Mouse (Mus musculus): ENCODE results near the gene C6.

The C6 gene

DNA sequence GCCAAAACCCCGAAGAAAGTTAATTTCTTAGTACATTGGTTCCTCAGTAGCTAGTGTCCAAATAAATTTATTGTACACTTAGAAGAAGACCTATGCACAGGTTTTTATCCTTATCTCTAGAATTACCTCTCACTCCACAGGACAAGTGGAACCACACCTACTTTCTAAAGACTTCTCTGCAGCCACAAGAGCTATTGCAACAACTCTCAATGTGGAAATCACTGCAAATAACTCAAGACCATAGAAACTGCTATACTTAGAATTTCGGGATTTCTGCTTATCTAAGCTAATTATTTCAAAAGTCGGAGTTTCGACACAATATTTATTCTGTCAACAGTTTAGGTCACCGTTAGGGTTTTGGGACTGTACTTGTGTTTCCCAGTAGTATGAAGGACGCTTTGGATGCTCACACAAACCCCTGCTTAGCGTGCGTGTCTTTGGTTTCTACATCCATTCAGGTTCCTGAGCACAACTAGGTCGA, at the start of gene C6:
C6 (plus strand) TSS at position 346 of the 481 bp plus-strand sequence.
- no peak for DNase-seq (ENCODE audit: low spot score in 2 of 2)

DNA sequence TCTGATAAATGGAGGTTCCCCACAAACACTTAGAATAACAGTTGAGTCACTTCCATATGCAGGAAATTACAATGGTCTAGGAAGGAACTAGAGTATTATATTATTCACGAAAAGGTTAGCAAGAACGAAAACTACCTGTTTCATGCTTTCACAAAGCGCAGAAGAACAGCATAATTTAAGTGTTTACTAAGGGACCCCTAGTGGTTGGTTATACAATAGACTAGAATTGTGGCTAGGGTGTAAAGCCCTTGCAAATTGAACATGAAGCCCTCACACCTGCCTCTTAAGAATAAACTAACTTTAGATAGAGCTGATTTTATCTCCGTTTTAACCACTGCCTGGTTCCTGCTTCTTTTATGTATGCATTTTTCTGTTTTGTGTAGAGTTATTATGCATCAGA, 29.4 kb upstream of the C6 start:
- DNase-seq (ENCODE audit: low spot score in 2 of 2), result no peak

DNA sequence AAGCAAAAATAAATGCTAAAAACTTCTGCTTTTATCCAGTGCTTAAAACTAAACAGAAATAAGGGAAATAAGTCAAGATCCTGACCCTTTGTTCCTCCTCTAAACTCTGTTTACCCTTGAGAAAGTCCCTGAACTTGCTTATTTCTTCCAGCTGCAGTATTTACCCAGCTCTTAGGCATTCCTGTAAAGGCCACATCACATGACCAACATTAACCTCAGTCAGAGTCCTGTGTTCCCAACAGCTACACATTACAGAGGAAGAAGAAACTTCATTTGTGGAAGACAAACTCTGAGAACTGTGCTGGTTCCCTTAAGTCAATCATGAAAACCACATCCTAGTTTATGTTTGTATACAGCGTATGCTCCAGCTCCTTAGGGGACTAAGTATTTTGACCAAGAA, 7.2 kb downstream of the C6 start:
- no peak for DNase-seq (ENCODE audit: low spot score in 2 of 2)

- no peak for DNase-seq (ENCODE audit: low spot score in 2 of 2)
These were observed 8.1 kb downstream of the C6 start for GRCm38 (mm10) chr15:4734996-4735609.

DNA sequence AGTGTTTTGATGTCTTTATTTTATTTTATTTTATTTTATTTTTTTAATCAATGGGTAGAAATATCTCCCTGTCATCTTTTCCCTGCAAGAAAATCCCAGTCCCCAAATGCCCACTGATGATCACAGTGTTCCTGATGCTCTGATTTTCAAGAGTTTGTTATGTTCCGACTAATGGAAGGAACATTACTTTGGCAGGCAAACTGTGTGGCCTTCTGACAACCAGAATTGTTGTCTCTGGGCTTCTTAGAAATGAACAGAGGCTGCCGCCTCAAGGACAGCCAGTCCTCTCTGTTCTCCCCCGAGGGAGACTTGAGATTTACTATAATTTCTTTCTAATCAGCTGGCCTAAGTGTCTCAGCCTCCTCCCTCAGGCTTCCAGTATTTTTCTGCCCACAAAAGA, 20.7 kb downstream of the C6 start:
- no peak for DNase-seq (ENCODE audit: low spot score in 2 of 2)

GRCm38 (mm10) chr15:4790378-4790777, 63.4 kb downstream of the C6 start:
- no peak for DNase-seq (ENCODE audit: low spot score in 2 of 2)

DNA sequence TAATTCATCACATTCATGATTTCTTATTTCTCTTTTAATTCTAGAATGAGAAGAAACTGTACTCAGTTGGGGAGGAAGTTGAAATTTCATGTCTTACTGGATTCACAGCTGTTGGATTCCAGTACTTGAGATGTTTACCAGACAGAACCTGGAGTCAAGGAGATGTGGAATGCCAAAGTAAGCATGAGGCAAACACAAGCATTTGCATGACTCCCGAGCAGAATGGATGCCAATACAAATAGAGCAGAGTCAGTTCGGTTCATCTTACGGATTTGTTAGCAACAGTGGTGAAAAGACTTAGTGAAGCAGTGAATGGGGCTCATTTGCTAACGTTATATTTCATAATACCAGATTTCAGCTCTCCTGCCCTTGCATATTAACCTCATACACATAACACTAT, 69.9 kb downstream of the C6 start:
- no peak for DNase-seq (ENCODE audit: low spot score in 2 of 2)

DNA sequence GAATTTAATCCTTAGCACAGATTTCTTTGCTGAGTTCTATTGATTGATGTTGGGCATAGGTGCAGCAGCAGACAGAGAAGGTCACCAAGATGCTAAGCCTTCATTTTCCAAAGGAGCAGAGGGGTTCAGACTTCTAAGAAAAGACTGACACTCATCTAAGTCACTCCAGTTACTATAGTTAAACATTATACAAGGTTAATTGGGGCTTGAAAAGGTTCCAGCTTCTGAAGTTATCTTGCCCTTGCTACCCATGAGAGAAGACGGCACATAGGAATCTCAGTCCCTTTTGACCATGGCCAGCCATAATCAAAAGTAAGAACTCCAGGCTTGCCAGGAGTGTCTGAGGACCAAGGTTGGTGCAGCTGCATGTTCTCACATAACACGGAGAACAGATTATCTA, 77.3 kb downstream of the C6 start:
- no peak for DNase-seq (ENCODE audit: low spot score in 2 of 2)

- DNase-seq (ENCODE audit: low spot score in 2 of 2), result no peak
These were observed 81.2 kb downstream of the C6 start for GRCm38 (mm10) chr15:4808131-4808530.

- no peak for DNase-seq (ENCODE audit: low spot score in 2 of 2)
These were observed 88.0 kb downstream of the C6 start for GRCm38 (mm10) chr15:4814976-4815375.

GRCm38 (mm10) chr15:4815711-4816110, 88.7 kb downstream of the C6 start:
- no peak for DNase-seq (ENCODE audit: low spot score in 2 of 2)

DNA sequence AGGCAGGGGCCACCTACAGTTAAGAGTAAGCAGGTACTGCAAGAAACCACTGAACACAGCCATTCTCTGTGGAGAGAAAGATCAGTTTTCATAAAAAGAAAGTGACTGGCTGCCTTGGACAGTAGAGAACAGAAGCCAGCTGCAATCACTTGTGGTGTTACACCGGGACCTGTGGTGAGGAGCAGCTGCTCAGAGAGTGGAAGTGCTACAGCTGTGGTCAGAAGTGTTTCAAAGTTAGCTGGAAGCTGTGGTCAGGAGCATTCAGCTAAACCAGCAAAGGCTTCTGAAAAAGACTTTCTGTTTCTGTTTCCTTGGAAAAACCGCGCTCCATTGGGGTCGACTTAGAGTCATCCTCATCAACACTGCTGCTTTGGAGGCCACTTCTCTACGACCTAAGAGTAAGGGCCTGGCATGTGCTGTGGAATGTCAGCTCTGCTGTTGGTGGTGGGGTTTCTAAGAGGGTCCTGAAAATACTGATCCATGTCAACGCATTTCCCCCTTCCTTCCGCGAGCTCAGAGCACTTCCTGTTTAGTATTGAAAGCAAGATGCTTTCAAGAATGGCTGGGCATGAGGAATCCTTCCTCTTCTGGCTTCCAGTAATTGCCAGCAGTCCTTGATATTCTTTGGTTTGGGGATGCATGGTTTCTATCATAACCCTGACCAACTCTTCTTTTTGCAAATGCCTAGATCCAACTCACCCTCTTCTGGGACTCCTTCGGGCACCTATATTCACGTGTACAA, 89.9 kb downstream of the C6 start:
- DNase-seq (ENCODE audit: low spot score in 2 of 2), result no peak

DNA sequence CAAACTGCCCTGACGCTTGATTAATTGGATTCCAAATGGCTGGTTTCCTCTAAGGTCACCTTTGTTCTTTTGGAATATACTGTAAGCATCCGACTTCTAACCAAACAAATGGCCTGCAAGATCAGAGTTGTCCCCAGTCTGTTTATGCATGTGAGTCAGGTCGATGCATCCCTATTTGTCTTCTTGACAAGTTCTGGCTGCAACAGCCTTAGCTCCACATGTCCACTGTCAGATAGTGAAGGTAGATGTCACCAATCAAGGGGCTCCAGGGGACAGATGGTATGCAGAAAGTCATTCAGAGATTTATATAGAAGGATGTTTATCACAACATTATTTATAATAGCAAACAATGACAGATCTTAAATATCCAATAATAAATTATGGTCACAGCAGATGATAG, 91.5 kb downstream of the C6 start:
- no peak for DNase-seq (ENCODE audit: low spot score in 2 of 2)

- no peak for DNase-seq (ENCODE audit: low spot score in 2 of 2)
These were observed 94.2 kb downstream of the C6 start for GRCm38 (mm10) chr15:4821161-4821560.

DNA sequence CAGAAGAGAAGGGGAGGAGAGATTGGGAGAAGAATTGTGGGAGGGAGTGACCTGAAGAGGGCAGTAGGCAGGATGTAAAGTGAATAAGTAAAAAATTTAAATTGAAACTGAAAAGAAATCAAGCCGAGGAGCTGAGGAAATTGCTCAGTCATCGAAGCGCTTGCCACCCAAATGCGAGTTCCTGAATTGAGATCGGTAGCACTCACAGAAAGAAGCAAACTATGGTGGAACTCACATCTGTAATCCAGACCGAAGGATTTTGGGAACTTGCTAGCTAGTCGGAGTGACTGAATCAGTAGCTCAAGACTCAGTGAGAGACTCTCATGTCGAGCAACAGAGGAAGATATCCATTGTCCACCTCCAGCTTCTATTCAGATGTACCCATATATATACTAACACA, 94.8 kb downstream of the C6 start:
- no peak for DNase-seq (ENCODE audit: low spot score in 2 of 2)

GRCm38 (mm10) chr15:4827736-4828135, 100.8 kb downstream of the C6 start:
- DNase-seq (ENCODE audit: low spot score in 2 of 2), result no peak

DNA sequence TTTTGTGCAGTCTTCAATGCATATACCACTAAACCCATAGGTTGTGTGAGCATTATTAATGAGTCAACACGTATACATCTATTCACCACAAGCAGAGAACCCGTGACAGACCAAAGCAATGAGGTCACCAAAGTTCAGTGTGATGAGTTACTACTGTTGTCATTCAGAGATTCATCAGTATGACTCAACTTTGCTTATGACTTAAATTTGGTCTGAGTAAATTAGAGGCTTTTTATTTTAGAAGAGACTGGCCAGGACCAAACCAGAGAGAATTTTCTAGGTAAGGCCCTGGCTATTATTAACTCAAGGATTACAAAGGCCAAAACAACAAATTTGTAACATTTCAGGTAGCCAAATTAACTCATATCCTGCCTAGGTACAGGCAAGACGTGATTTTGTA, 109.4 kb downstream of the C6 start:
- no peak for DNase-seq (ENCODE audit: low spot score in 2 of 2)

DNA sequence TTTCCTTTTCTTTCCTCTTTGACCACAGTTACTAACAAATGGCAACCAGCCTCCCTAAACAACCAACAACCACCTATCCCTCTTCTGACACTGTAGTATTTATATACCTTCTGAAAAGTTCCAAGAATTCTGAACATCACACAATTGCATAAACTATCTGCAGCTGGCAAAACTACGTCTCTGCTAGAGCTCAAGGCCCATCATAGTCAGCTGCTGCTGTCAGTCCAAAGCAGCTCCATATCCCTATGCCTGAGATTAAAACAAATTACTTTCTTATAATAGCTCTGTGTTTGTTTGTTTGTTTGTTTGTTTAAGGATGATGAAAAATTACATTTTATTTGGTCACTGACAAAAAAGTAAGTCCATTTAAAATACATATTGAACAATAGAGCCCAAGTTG, 123.0 kb downstream of the C6 start:
- DNase-seq (ENCODE audit: low spot score in 2 of 2), result no peak
